Mouse (Mus musculus) intestine, embryonic 16.5 days (tissue): ENCODE measurements at regions not wholly inside any gene's neighbourhood (a gene's known extent, or its start where the extent isn't known, plus 50 kb on each side); places are given as distances from the start of the nearest gene placed in this dataset.
A peak's percentile ranks its signal among the peaks of the same experiment; 100 is the strongest.

Experiments used
- ATAC-seq: fragments of 200-750 bp; cut with Nextera tagmentation; 2 replicates; pipeline ENCODE4 v1.8.0; 2017; ENCODE audit warnings: moderate TSS enrichment, moderate library complexity
- H3K27ac ChIP-seq: fragments of 300-500 bp; sonication (generic); 2 replicates; pipeline ENCODE4 v1.5.1; 2014; ENCODE audit warnings: mild to moderate bottlenecking, low read length
- H3K27me3 ChIP-seq: fragments of 300-500 bp; sonication (generic); replicated peaks from 2 replicates; pipeline ENCODE4 v1.6.1; 2014; ENCODE audit warnings: low read length, control low read depth, mixed read lengths; ENCODE audit not compliant: control insufficient read depth, insufficient read depth
- H3K36me3 ChIP-seq: fragments of 300-500 bp; sonication (generic); 2 replicates; pipeline ENCODE4 v1.6.1; 2014; ENCODE audit warnings: low read length, control low read depth; ENCODE audit not compliant: control insufficient read depth, insufficient read depth
- H3K4me1 ChIP-seq: fragments of 300-500 bp; sonication (generic); 2 replicates; pipeline ENCODE4 v1.6.1; 2014; ENCODE audit warnings: low read length, control low read depth, mixed read lengths; ENCODE audit not compliant: control insufficient read depth, insufficient read depth
- H3K4me2 ChIP-seq: fragments of 300-500 bp; sonication (generic); 2 replicates; pipeline ENCODE4 v1.6.1; 2014; ENCODE audit warnings: low read depth, low read length, control low read depth
- H3K4me3 ChIP-seq: fragments of 300-500 bp; sonication (generic); 2 replicates; pipeline ENCODE4 v1.5.1; 2014; ENCODE audit warnings: mild to moderate bottlenecking, low read length
- H3K9ac ChIP-seq: fragments of 300-500 bp; sonication (generic); 2 replicates; pipeline ENCODE4 v1.6.1; 2014; ENCODE audit warnings: low read depth, low read length
- H3K9me3 ChIP-seq: fragments of 300-500 bp; sonication (generic); 2 replicates; pipeline ENCODE4 v1.6.1; 2016; ENCODE audit warnings: low read length, control low read depth; ENCODE audit not compliant: control insufficient read depth
- WGBS: fragments of 180-500 bp; shearing (Covaris S2); extraction: QIAGEN DNeasy Blood & Tissue Kit; methylation state at CpG from one replicate; pipeline ENCODE4 v1.1.7; 2014; 5-methylcytosine and 5-hydroxymethylcytosine counted together

DNA sequence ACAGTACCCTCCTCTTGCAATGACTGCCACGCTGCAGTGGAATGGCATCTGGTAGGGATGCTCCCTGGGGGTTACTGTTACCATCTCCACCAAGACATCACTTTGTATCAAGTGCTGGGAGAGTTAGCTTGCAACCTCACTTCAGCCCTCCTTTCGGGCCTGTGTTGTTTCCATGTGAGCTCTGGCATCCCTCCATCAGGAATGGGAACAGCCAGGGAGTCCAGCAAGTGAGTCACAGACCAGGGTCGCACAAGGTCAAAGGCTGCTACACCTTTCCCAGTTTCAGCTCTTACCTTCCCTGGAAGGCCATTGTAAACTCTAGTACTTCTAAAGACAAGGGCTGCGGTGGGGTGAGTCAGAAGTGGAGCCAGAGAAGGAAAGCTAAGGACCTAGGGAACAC is 302.3 kb upstream of the Klf3 start:
- no peak overlapping the region for H3K9ac ChIP-seq
- H3K9me3 ChIP-seq = no peaks in the 10 kb centered on the region
- no peaks in the 10 kb centered on the region for H3K27me3 ChIP-seq
- WGBS = 87% methylated on average over 4 of the region's 4 CpGs
- no peaks in the 10 kb centered on the region for H3K36me3 ChIP-seq
- no peak for ATAC-seq
- H3K4me2 ChIP-seq = no peak overlapping the region
- H3K4me3 ChIP-seq = no peak overlapping the region
- no peak overlapping the region for H3K27ac ChIP-seq
- peaks cover 18% of the 10 kb centered on the region for H3K4me1 ChIP-seq

- no peak overlapping the region for H3K9ac ChIP-seq
- no peak overlapping the region for H3K4me3 ChIP-seq
Observed at GRCm38 (mm10) chr5:64501746-64502145, 301.4 kb upstream of the Klf3 start.

GRCm38 (mm10) chr5:64503514-64503913 is 299.7 kb upstream of the Klf3 start:
- Histone ChIP-seq H3K27ac (peak overlapping the region; percentile 5; the same call in 1 of the 2 replicates), H3K4me2 (no peak overlapping the region), H3K4me3 (no peak overlapping the region), H3K9me3 (no peaks in the 10 kb centered on the region), H3K36me3 (no peaks in the 10 kb centered on the region), H3K27me3 (no peaks in the 10 kb centered on the region), H3K9ac (peak overlapping the region; percentile 4; the same call in 1 of the 2 replicates), H3K4me1 (peaks cover 25% of the 10 kb centered on the region)
- WGBS = 36% methylated on average over 4 of the region's 4 CpGs
- no peak for ATAC-seq

More at GRCm38 (mm10) chr5:64501746-64502145, 301.4 kb upstream of the Klf3 start:
- H3K27me3 ChIP-seq = no peaks in the 10 kb centered on the region
- no peak overlapping the region for H3K4me2 ChIP-seq
- no peaks in the 10 kb centered on the region for H3K9me3 ChIP-seq
- H3K4me1 ChIP-seq = peaks cover 24% of the 10 kb centered on the region
- ATAC-seq = no peak
- 68% methylated on average over 5 of the region's 5 CpGs for WGBS
- H3K36me3 ChIP-seq = no peaks in the 10 kb centered on the region
- H3K27ac ChIP-seq = no peak overlapping the region

GRCm38 (mm10) chr5:64504507-64504906 is 298.7 kb upstream of the Klf3 start:
- Histone ChIP-seq H3K27me3 (no peaks in the 10 kb centered on the region), H3K9ac (no peak overlapping the region), H3K4me3 (no peak overlapping the region), H3K4me1 (peaks cover 25% of the 10 kb centered on the region), H3K4me2 (no peak overlapping the region), H3K9me3 (no peaks in the 10 kb centered on the region), H3K27ac (peak overlapping the region; percentile 92; the same call in 1 of the 2 replicates), H3K36me3 (no peaks in the 10 kb centered on the region)
- WGBS = 68% methylated on average over 6 of the region's 6 CpGs
- no peak for ATAC-seq

- Histone ChIP-seq H3K4me2 (peak overlapping the region; percentile 66), H3K4me3 (peak overlapping the region; percentile 43), H3K27ac (peak overlapping the region; percentile 92), H3K27me3 (no peaks in the 10 kb centered on the region), H3K9me3 (no peaks in the 10 kb centered on the region), H3K36me3 (no peaks in the 10 kb centered on the region), H3K4me1 (peaks cover 25% of the 10 kb centered on the region), H3K9ac (peak overlapping the region; percentile 59)
- WGBS = under 1% methylated on average over 17 of the region's 17 CpGs
- peak; percentile 92 for ATAC-seq
Observed at GRCm38 (mm10) chr5:64505227-64505834, 297.9 kb upstream of the Klf3 start.

DNA sequence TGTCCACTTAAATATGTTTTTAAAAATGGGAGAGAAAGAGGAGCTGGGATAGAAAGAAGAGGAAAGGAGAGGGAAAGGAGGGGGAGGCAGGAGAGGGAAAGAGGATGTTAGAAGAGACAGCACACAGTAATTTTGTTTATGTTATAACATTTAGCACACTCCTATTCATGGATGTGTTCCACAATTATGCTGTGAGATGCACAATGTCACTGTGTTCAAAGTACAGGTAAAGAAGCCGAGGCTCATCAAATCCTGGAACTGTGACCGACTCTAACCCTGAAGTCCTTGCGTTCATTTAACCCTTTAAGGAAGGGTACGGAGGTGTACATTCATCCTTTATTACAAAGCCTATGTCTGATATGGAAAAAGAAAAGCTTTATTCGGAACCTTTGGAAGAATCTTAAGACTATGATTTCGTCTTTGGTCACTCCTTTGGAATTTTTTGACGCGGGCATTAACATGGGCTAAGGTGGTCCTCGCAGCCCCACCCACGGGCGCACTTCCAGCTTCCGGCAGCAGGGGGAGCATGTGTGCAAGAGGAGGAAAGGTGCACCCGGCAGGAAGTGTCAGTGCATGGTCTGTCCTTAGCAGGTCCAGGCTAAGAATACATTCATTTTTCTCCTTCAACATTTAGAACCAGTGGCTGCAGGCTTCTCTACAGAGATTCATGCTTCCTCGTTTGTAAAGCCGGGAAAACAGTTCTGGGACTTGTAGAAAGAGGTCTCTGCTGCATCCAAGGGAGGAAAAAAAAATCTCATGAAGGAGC is 297.2 kb upstream of the Klf3 start:
- 1% methylated on average over 15 of the region's 15 CpGs for WGBS
- H3K27ac ChIP-seq = peak overlapping the region; percentile 92
- H3K9me3 ChIP-seq = no peaks in the 10 kb centered on the region
- H3K27me3 ChIP-seq = no peaks in the 10 kb centered on the region
- peak; percentile 66 for ATAC-seq
- H3K9ac ChIP-seq = peak overlapping the region; percentile 59
- H3K4me1 ChIP-seq = peaks cover 25% of the 10 kb centered on the region
- H3K4me2 ChIP-seq = peak overlapping the region; percentile 66
- no peaks in the 10 kb centered on the region for H3K36me3 ChIP-seq
- peak overlapping the region; percentile 43 for H3K4me3 ChIP-seq

- ATAC-seq = no peak
- Histone ChIP-seq H3K27me3 (no peaks in the 10 kb centered on the region), H3K9me3 (no peaks in the 10 kb centered on the region), H3K27ac (no peak overlapping the region), H3K4me2 (no peak overlapping the region), H3K9ac (no peak overlapping the region), H3K4me3 (no peak overlapping the region), H3K4me1 (peaks cover 22% of the 10 kb centered on the region), H3K36me3 (no peaks in the 10 kb centered on the region)
- WGBS = 79% methylated on average over 2 of the region's 2 CpGs
Observed at GRCm38 (mm10) chr5:64508565-64508964, 294.6 kb upstream of the Klf3 start.

DNA sequence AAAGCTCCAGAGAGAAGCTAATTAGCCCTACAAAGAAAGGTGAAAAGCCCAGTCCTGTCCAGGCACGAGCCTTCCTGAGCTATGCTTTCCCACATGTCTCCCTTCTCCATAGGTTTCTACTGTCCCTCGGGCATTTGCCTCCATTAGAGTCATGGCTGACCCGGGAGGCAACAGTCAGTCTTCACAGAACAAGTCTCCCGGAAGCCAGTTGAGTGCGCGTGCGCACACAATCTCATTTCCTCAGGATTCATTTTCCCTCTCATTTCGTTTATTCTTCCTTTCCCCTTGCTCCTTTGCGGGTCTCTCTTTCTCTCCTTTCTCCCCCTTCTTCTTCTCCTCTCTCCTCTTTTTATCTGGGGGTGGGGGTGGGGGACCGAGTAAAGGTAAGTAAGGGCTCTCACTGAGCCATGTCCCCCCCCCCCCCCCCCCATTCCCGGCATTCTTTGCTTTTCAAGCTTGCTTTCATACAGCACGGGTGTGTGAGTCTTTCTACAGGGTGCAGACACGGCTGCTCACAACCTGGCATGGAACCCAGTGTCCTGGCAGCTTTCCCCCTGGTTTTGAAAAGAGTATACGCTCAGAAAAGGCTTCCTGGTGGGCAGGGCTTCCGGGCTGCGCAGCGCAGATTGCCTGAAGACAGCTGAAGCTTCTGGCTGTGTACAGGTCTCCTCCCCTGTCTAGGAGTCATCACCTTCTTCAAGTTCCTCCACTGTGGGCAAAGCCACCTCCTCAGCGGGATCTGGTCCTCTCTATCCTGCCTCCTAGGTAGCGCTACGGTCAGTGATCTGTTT is 289.8 kb upstream of the Klf3 start:
- no peak for ATAC-seq
- Histone ChIP-seq H3K4me2 (no peak overlapping the region), H3K9me3 (no peaks in the 10 kb centered on the region), H3K27me3 (no peaks in the 10 kb centered on the region), H3K4me3 (no peak overlapping the region), H3K36me3 (no peaks in the 10 kb centered on the region), H3K27ac (no peak overlapping the region), H3K4me1 (0 out of 2 replicates have a peak, but pooled peaks cover 8% of the 10 kb centered on the region), H3K9ac (no peak overlapping the region)
- WGBS = 82% methylated on average over 20 of the region's 20 CpGs

DNA sequence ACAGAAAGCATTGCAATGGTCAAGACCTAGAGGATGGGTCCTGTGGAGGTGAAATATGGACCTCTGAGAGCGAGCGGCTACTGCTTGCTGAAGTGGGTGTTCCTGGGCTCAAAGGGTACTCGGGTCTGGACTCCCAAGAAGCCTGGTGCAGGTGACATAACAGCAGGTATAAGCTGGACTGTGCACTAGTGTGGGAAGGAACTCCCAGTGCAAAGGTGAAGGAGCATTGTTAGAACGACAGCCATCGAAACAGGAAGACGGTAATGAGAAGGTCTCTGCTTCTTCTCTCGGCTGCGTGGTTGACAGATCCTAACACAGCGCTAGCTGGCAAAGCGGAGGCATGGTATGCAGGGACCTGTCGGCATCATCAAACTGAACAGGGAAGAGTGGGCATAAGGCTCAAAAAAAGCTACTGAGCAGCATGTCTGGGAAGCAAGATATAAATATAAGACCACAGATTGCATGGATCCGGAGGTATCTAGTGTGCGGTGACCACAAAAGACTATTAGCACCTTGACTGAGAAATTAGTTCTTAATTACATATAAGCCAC is 287.0 kb upstream of the Klf3 start:
- Histone ChIP-seq H3K9me3 (no peaks in the 10 kb centered on the region), H3K27ac (peak overlapping the region; percentile 53), H3K36me3 (no peaks in the 10 kb centered on the region), H3K4me2 (peak overlapping the region; percentile 17; the same call in 1 of the 2 replicates), H3K27me3 (no peaks in the 10 kb centered on the region), H3K4me3 (peak overlapping the region; percentile 4; the same call in 1 of the 2 replicates), H3K9ac (no peak overlapping the region), H3K4me1 (peaks cover 16% of the 10 kb centered on the region)
- 66% methylated on average over 13 of the region's 13 CpGs for WGBS
- peak; percentile 83 for ATAC-seq
